Mouse (Mus musculus) heart, embryonic 11.5 days (tissue): ENCODE results near the gene Cyren. TPM values are rescaled to one million over a fixed set of nuclear protein-coding genes. Genes with fewer than 3 reads are reported as not detected.

Experiments
- ATAC-seq: fragments of 200-750 bp; cut with Nextera tagmentation; replicated peaks from 2 replicates; pipeline ENCODE4 v1.8.0; 2017; ENCODE audit warnings: moderate library complexity; ENCODE audit not compliant: insufficient number of reproducible peaks, low FRiP score, low TSS enrichment
- H3K27ac ChIP-seq: fragments of 300-500 bp; sonication (generic); 2 replicates; pipeline ENCODE4 v1.5.1; 2014; ENCODE audit warnings: mild to moderate bottlenecking, low read depth, low read length
- H3K27me3 ChIP-seq: fragments of 300-500 bp; sonication (generic); 2 replicates; pipeline ENCODE4 v1.6.1; 2014; ENCODE audit warnings: mild to moderate bottlenecking, low read length, mixed read lengths; ENCODE audit not compliant: control insufficient read depth, insufficient read depth
- H3K36me3 ChIP-seq: fragments of 300-500 bp; sonication (generic); 2 replicates; pipeline ENCODE4 v1.6.1; 2014; ENCODE audit warnings: mild to moderate bottlenecking, low read length, moderate library complexity, mixed read lengths; ENCODE audit not compliant: control insufficient read depth, insufficient read depth
- H3K4me1 ChIP-seq: fragments of 300-500 bp; sonication (generic); 2 replicates; pipeline ENCODE4 v1.6.1; 2014; ENCODE audit warnings: low read length; ENCODE audit not compliant: control insufficient read depth, insufficient read depth
- H3K4me2 ChIP-seq: fragments of 300-500 bp; sonication (generic); 2 replicates; pipeline ENCODE4 v1.6.1; 2014; ENCODE audit warnings: mild to moderate bottlenecking, moderate library complexity
- H3K4me3 ChIP-seq: fragments of 300-500 bp; sonication (generic); 2 replicates; pipeline ENCODE4 v1.5.1; 2014; ENCODE audit warnings: low read depth, low read length
- H3K9ac ChIP-seq: fragments of 300-500 bp; sonication (generic); 2 replicates; pipeline ENCODE4 v1.6.1; 2014; ENCODE audit warnings: mild to moderate bottlenecking, low read depth, low read length, moderate library complexity
- H3K9me3 ChIP-seq: fragments of 300-500 bp; sonication (generic); replicated peaks from 2 replicates; pipeline ENCODE4 v1.6.1; 2016; ENCODE audit warnings: low read length; ENCODE audit not compliant: control insufficient read depth
- WGBS: fragments of 180-500 bp; shearing (Covaris S2); extraction: QIAGEN DNeasy Blood & Tissue Kit; methylation state at CpG from one replicate; pipeline ENCODE4 v1.1.7; 2014; ENCODE audit not compliant: insufficient replicate concordance; 5-methylcytosine and 5-hydroxymethylcytosine counted together
- polyA plus RNA-seq: library from polyadenylated mRNA; unstranded; fragments of >200 nt; fragmentation: Nextera tagmentation; extraction: Ambion mirVana; gene quantifications from 2 replicates; pipeline ENCODE4 v1.2.1, GENCODE M21; 2014

Gene Cyren
- polyA plus RNA-seq: 10.2 and 11.2 TPM in 2 replicates

DNA sequence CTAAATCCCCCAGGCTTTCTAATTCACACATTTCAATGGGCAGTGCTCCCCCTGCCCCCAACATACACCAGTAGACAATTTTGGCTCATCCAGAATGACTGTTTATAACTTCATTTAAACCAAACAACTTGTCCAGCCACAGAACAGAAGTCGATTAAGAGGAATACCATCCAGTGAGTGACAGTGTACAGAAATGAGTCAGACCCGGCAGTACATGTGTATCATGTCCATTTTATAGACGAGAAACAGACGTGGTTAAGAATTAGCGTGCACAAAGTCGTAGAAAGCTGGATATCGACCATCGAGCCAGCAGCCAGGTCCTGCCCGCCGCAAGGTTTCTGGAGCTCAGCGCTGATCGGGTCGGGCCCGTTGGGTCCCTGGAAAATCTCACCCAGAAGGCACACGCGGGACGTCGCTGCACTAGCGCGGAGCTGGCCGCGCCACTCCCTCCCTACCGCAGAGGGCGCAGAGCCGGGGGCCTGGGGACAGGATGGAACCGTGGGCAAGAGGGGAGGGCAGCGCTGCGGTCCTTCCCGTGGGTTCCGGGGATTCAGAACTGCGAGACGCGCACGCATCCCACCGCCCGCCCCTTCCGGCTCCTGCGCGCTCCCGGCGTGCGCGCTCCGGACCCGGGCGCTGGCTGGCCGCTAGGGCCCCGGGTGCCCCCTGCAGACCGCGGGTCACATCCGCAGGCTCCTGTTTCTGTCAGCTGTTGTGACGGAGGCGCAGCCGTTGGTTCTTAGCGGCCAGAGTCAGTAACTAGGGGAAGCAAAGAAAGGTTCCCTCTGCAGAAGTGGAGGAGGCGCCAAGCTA lies at the start of gene Cyren:
Cyren (minus strand) TSS at position 552 of the 813 bp plus-strand sequence.
- H3K36me3 ChIP-seq: peaks cover 2% of the 10 kb centered on the region
- peak within 1 kb of the TSS; percentile 69 for H3K4me3 ChIP-seq
- H3K4me2 ChIP-seq: peak within 1 kb of the TSS; percentile 78
- under 1% methylated on average over 56 of the region's 56 CpGs for WGBS
- no peaks in the 10 kb centered on the region for H3K27me3 ChIP-seq
- H3K4me1 ChIP-seq: peaks cover 40% of the 10 kb centered on the region
- peak within 1 kb of the TSS; percentile 88 for H3K9ac ChIP-seq
- ATAC-seq: peak; percentile 79
- H3K27ac ChIP-seq: peak within 1 kb of the TSS; percentile 88
- no peaks in the 10 kb centered on the region for H3K9me3 ChIP-seq

DNA sequence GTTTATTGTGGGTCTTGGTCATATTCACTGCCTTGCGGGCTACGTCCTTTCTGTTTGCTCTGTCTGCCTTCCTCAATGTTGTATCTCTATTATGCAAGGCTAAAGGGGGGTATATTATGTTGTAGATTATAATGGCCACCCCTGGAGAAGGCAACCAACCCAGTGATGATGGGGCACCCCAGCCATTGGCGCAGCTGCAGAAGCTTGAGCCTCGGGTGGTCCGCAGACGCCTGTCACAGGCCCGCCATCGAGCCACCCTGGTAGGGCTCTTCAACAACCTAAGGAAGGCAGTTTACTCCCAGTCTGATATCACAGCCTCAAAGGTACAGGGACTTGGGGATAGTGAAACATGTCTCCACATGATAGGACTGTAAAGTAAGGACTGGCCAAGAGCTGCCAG lies 49.7 kb upstream of the Cyren start:
- WGBS: 89% methylated on average over 8 of the region's 8 CpGs
- no peak for ATAC-seq
- H3K27ac ChIP-seq: no peak overlapping the region
- H3K9ac ChIP-seq: no peak overlapping the region
- no peaks in the 10 kb centered on the region for H3K4me1 ChIP-seq
- no peaks in the 10 kb centered on the region for H3K36me3 ChIP-seq
- H3K27me3 ChIP-seq: no peaks in the 10 kb centered on the region
- no peaks in the 10 kb centered on the region for H3K9me3 ChIP-seq
- no peak overlapping the region for H3K4me3 ChIP-seq
- no peak overlapping the region for H3K4me2 ChIP-seq

DNA sequence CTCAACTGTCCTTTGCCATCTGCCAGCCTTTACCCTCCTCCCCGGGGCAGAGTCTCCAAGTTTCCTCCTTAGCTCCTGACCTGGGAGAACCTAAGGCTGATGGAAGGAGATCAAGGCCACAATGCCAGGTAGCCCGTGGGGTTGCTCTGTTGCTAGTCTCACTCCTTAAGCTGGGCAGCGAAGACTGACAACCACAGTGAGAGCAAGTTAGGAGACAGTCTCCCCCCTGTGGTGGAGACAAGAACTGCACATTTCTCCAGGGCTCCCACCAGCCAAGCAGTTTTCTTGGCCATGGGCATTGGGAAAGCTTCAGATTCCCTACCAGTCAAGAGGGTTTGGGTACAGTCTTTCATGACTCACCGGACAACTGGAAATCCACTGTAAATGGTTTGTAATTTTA lies 49.3 kb upstream of the Cyren start:
- ATAC-seq: no peak
- Histone ChIP-seq H3K27ac (no peak overlapping the region), H3K4me1 (no peaks in the 10 kb centered on the region), H3K27me3 (no peaks in the 10 kb centered on the region), H3K9ac (no peak overlapping the region), H3K4me3 (no peak overlapping the region), H3K4me2 (no peak overlapping the region), H3K36me3 (no peaks in the 10 kb centered on the region), H3K9me3 (no peaks in the 10 kb centered on the region)
- 35% methylated on average over 4 of the region's 4 CpGs for WGBS

DNA sequence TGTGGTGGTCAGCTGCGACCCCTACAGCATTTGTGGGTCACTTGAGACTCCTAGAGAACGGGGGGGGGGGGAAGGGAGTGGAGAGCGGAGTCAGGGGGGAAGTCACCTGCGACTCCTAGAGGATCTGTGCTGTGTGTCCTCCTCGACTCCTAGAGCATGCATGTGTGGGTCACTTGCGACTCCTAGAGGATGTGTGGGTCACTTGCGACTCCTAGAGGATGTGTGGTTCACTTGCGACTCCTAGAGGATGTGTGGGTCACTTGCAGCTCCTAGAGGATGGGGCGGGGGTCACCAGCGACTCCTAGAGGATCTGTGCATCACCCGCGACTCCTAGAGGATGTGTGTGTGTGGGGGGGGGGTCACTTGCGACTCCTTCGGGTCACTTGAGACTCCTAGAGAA lies 44.1 kb upstream of the Cyren start:
- H3K4me2 ChIP-seq: no peak overlapping the region
- no peak overlapping the region for H3K4me3 ChIP-seq
- no peak overlapping the region for H3K9ac ChIP-seq
- H3K27ac ChIP-seq: no peak overlapping the region
- no peaks in the 10 kb centered on the region for H3K27me3 ChIP-seq
- H3K4me1 ChIP-seq: no peaks in the 10 kb centered on the region; the same call in 1 of the 2 replicates
- no peaks in the 10 kb centered on the region for H3K9me3 ChIP-seq
- no peaks in the 10 kb centered on the region for H3K36me3 ChIP-seq
- no peak for ATAC-seq
- WGBS: 42% methylated on average over 14 of the region's 14 CpGs

DNA sequence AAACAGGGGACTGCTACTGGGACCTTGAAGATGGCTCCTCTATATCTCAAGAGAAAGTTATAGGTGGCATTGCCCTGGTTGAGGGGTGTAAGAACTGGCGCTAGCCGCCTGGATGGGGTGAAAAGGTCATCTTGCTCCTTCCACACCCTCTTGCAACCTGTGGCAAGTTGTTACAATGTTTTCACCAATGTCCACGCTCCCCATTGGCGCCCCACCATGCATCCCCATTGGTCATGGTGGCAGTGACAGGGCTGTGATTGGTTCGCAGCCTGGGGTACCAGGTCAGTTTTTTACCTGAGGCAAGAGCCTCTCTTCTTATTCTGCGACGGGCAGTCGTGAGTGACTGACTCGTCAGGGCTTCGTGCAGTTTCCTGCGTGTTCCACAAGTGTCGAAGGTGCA lies 42.8 kb upstream of the Cyren start:
- H3K36me3 ChIP-seq: no peaks in the 10 kb centered on the region
- ATAC-seq: no peak
- H3K4me3 ChIP-seq: no peak overlapping the region
- H3K27me3 ChIP-seq: no peaks in the 10 kb centered on the region
- no peak overlapping the region for H3K9ac ChIP-seq
- H3K4me2 ChIP-seq: no peak overlapping the region
- no peaks in the 10 kb centered on the region for H3K9me3 ChIP-seq
- 90% methylated on average over 12 of the region's 12 CpGs for WGBS
- H3K27ac ChIP-seq: no peak overlapping the region
- H3K4me1 ChIP-seq: no peaks in the 10 kb centered on the region; the same call in 1 of the 2 replicates

DNA sequence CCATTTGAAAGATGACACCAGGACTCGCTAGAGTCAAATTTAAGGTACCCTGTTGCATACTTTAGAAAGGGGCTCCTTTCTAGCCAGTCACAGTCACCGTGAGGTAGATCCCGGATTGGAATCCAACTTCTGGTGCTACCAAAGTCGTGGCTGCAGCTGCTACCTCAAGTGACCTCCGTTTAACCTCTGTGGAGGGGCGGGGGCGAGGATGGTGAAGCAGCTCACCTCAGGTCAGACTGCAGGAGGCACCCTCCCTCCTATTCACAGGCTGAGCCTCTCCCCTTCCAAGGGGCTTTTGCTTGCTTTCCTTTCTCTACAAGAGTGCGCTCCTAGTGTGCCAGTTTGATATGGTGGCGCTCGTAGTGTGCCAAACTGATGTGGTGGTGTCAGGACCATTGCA lies 42.1 kb upstream of the Cyren start, which contains the start of gene Stra8:
Stra8 (plus strand) TSS at position 208 of the 400 bp plus-strand sequence.
- Histone ChIP-seq H3K4me1 (no peaks in the 10 kb centered on the region; the same call in 1 of the 2 replicates), H3K4me3 (no peak within 1 kb of the TSS), H3K9ac (no peak within 1 kb of the TSS), H3K4me2 (no peak within 1 kb of the TSS), H3K9me3 (no peaks in the 10 kb centered on the region), H3K27me3 (no peaks in the 10 kb centered on the region), H3K36me3 (no peaks in the 10 kb centered on the region), H3K27ac (no peak within 1 kb of the TSS)
- ATAC-seq: no peak
- WGBS: 46% methylated on average over 10 of the region's 10 CpGs

DNA sequence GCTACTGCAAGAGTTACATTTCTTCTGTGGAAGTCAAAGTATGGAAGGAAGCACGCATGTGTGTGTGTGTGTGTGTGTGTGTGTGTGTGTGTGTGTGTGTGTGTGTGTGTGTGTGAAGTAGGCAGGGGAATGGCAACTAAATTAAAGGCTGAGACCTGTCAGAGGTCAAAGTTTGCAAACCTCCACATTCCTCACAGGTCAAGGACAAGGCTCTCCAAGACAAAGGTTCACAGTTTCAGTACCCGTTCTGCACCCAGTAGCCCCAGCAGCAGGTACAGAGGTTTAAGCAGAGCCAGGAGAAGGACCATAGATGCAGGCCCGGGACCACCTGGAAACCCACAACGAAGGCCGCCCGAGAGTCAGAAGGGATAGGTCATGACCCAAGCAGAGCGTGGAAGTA lies 41.3 kb upstream of the Cyren start:
- H3K27ac ChIP-seq: no peak overlapping the region
- WGBS: 82% methylated on average over 7 of the region's 7 CpGs
- H3K4me2 ChIP-seq: no peak overlapping the region
- no peak overlapping the region for H3K9ac ChIP-seq
- ATAC-seq: no peak
- H3K36me3 ChIP-seq: no peaks in the 10 kb centered on the region
- no peaks in the 10 kb centered on the region for H3K27me3 ChIP-seq
- no peaks in the 10 kb centered on the region; the same call in 1 of the 2 replicates for H3K4me1 ChIP-seq
- no peak overlapping the region for H3K4me3 ChIP-seq
- H3K9me3 ChIP-seq: no peaks in the 10 kb centered on the region

DNA sequence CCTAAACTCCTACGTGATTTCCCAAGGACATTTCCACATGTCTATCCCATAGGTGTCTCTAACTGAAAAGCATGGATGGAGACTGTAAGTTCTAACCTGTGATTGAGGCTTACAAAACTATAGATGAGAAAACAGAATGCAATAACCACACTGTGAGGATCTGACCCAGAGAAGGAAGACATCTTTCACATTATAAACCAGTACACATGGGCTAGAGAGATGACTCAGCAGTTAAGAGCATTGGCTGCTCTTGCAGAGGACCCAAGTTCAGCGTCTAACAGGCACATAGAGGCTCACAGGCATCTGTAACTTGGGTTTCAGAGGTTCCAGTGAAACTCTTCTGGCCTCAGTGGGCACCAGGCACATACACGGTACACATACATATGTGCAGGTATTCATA lies 36.6 kb upstream of the Cyren start:
- no peak overlapping the region for H3K27ac ChIP-seq
- 77% methylated on average over 3 of the region's 3 CpGs for WGBS
- no peak overlapping the region for H3K9ac ChIP-seq
- no peak overlapping the region for H3K4me2 ChIP-seq
- H3K4me1 ChIP-seq: peaks cover 7% of the 10 kb centered on the region
- no peak for ATAC-seq
- H3K4me3 ChIP-seq: no peak overlapping the region
- no peaks in the 10 kb centered on the region for H3K36me3 ChIP-seq
- no peaks in the 10 kb centered on the region for H3K9me3 ChIP-seq
- H3K27me3 ChIP-seq: no peaks in the 10 kb centered on the region
